Mouse (Mus musculus): Measurements from ENCODE around the gene Ank3.

Gene Ank3

DNA sequence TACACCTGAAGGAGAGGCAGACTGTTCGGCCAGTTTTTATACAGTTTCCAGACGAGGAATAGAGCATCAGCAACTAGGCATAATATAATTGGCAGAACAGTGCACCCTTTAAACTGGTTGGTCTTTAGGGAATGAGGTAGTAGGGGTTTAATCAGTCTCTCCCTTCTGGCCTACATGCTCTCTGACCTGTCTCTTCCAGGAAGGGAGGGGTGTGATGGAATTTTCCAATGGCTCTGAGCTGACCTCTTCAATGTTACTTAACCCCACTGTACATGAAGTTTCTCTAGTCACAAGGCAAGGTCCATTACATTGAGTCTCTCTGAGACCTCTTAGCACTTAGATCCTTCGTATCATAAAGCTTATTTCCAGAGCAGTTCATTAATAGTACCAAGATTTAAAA, 272.9 kb downstream of the Ank3 start:
- H3K36me3 ChIP-seq (ENCODE audit: control insufficient read depth, insufficient read depth, low read length, poor library complexity, severe bottlenecking), result no peaks in the 10 kb centered on the region
- no peak for DNase-seq (ENCODE audit: low read depth, low spot score)
- H3K27me3 ChIP-seq (ENCODE audit: control insufficient read depth, insufficient read depth, low read length, poor library complexity, severe bottlenecking), result no peaks in the 10 kb centered on the region

DNA sequence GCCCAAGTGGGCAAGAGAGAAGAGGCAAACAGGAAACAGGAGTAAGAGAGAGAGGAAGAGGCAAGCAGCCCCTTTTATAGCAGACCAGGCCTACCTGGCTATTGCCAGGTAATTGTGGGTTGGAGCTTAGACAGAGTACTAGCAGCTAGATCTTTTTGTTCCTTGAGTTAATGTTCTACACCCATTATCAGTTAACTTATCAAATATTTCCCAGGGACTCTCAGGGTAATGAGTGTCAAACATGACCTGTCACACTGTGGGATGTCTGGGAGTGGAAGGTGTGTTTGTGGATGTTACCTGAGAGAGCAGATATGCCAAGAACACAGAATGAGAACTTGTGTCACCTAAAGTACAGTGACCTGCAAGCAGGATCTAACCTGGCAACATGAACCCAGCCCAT, 274.0 kb downstream of the Ank3 start:
- Histone ChIP-seq H3K27me3 (ENCODE audit: control insufficient read depth, insufficient read depth, low read length, poor library complexity, severe bottlenecking) (no peaks in the 10 kb centered on the region), H3K36me3 (ENCODE audit: control insufficient read depth, insufficient read depth, low read length, poor library complexity, severe bottlenecking) (no peaks in the 10 kb centered on the region)
- DNase-seq (ENCODE audit: low read depth, low spot score), result no peak

DNA sequence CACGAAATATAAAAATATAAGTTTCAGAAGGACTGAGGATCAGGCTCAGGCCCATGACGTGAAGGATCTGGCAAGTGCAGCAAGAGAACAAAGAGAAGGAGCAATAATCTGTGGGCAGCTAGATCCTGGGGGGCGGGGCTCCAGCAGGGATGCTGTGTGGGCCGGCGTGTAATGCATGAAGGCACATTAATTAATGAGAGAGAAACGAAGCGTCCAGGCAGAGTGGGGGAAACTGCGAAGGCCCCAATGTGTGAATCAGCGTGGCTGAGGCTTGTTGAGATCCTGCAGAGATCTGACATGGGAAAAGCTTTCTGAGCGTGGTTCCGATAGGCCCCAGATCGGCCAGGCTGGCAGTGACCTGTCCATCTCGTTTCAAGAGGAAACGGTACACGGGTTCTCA, 279.7 kb downstream of the Ank3 start:
- Histone ChIP-seq H3K36me3 (ENCODE audit: control insufficient read depth, insufficient read depth, low read length, poor library complexity, severe bottlenecking) (no peaks in the 10 kb centered on the region), H3K27me3 (ENCODE audit: control insufficient read depth, insufficient read depth, low read length, poor library complexity, severe bottlenecking) (no peaks in the 10 kb centered on the region)
- no peak for DNase-seq (ENCODE audit: low read depth, low spot score)

DNA sequence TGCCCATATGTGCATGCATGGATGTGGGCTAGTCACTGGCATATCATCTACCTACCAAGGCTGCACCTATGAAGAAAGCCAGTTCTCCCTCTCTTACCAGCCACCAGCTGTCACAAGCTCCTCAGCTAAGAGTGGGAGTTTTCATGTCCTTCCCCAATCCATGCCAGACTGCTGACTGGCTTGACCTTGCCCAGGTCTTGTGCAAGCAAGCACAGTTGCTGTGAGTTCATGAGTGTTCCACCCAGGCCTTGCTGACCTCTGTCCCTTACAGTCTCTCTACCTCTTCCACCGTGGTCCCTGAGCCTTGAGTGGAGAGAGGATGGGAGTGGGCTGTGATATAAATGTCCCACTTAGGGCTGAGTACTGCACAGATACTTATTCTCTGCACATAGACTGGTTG, 287.8 kb downstream of the Ank3 start:
- Histone ChIP-seq H3K27me3 (ENCODE audit: control insufficient read depth, insufficient read depth, low read length, poor library complexity, severe bottlenecking) (no peaks in the 10 kb centered on the region), H3K36me3 (ENCODE audit: control insufficient read depth, insufficient read depth, low read length, poor library complexity, severe bottlenecking) (no peaks in the 10 kb centered on the region)
- no peak for DNase-seq (ENCODE audit: low read depth, low spot score)

DNA sequence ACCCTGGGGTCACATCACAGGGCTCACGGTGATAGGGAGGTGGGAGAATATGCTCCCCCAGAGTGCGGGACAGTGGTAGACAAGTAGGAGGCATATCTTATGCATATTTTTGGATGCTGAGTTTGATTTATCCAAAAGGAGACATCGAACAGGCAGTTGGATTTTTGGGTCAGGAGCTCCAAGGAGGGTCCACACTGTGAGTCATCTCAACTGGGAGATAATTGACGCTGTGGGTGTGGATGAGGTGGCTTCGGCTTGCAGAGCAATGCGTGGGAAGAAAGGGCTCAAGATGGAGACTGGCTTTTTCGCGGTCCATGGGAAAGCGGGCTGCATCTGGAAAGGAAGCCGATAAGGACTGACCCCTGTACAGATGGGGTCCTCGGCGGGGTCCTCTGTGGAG, 290.5 kb downstream of the Ank3 start:
- no peaks in the 10 kb centered on the region for H3K27me3 ChIP-seq (ENCODE audit: control insufficient read depth, insufficient read depth, low read length, poor library complexity, severe bottlenecking)
- no peak for DNase-seq (ENCODE audit: low read depth, low spot score)
- no peaks in the 10 kb centered on the region for H3K36me3 ChIP-seq (ENCODE audit: control insufficient read depth, insufficient read depth, low read length, poor library complexity, severe bottlenecking)

DNA sequence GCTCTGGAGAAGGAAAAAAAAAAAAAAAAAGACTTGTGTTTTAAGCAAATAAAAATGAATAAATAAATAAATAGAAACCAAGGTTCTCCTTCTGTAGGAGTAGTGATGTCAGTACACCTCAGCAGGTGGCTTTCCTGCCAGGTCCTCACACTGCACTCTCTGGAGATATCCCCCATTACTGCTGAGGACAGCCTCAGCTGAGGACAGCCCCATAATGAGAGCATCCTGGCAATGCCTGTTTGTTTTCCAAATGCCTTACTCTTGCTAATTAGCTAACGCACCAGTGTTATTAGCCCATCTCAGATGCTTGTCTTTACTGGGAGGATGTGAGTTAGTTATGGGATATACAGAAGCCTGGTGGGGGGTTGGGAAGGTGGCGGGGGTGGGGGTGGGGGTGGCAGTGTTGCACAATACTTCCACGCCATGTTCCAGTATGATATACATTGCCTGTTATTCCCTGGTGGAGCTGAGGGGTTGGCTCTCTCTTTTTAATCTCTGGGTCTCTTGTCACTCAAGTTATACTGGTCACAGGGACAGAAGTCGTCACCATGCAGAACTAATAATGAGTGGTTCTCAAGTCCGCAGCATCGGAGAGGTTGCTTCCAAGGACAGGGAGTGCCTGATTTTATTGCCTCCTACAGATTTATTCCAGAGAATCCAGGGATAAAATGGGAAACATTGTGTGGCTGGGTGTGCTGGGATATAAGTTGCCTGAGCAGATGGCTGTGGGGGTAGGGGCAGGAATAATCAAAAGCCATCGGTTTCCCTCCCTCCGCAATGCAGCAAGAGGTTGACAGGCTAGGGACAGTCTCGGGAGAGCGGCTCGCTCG, 291.8 kb downstream of the Ank3 start:
- no peak for DNase-seq (ENCODE audit: low read depth, low spot score)
- Histone ChIP-seq H3K36me3 (ENCODE audit: control insufficient read depth, insufficient read depth, low read length, poor library complexity, severe bottlenecking) (no peaks in the 10 kb centered on the region), H3K27me3 (ENCODE audit: control insufficient read depth, insufficient read depth, low read length, poor library complexity, severe bottlenecking) (no peaks in the 10 kb centered on the region)

DNA sequence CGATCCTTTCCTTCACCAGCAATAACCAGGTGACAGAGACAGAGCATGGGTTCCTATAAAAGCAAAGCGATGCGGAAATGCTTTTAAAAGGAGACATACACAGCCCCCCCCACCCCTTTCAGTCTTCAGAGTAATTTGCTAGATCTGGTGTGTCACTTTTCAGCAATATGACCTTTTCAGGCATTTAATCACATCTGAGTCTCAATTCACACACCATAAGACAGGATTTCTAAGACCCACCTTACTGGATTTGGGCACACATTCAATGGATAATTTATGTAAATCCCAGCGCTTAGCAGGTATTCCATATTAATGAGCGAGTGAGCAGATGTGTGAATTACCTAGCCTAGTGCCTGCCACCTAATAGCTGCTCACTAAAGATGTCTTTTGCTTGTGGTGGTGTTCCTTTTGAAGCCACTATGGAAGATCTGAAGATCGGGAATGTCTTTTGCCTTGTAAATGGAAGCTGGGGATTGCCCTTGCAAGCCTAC, 292.4 kb downstream of the Ank3 start:
- Histone ChIP-seq H3K27me3 (ENCODE audit: control insufficient read depth, insufficient read depth, low read length, poor library complexity, severe bottlenecking) (no peaks in the 10 kb centered on the region), H3K36me3 (ENCODE audit: control insufficient read depth, insufficient read depth, low read length, poor library complexity, severe bottlenecking) (no peaks in the 10 kb centered on the region)
- no peak for DNase-seq (ENCODE audit: low read depth, low spot score)

DNA sequence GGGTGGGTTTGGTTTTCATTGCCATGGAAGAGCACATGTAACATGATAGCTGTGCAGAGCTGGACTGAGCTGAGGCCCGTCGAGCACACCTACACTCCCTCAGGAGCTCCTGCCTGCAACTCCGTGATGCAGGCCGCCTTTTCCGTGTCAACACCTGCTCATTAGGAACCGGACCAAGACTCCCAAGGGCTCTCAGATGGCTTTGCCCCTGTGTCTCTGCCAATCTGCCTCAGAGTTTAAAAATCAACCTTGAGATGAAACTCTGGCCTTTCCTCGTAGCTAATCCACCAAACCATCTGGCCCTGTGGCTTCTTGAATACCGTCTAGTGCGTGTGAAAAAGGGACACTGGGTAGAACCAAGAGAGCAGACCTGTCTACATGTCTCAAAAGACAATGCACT, 297.4 kb downstream of the Ank3 start:
- Histone ChIP-seq H3K36me3 (ENCODE audit: control insufficient read depth, insufficient read depth, low read length, poor library complexity, severe bottlenecking) (no peaks in the 10 kb centered on the region), H3K27me3 (ENCODE audit: control insufficient read depth, insufficient read depth, low read length, poor library complexity, severe bottlenecking) (no peaks in the 10 kb centered on the region)
- no peak for DNase-seq (ENCODE audit: low read depth, low spot score)

DNA sequence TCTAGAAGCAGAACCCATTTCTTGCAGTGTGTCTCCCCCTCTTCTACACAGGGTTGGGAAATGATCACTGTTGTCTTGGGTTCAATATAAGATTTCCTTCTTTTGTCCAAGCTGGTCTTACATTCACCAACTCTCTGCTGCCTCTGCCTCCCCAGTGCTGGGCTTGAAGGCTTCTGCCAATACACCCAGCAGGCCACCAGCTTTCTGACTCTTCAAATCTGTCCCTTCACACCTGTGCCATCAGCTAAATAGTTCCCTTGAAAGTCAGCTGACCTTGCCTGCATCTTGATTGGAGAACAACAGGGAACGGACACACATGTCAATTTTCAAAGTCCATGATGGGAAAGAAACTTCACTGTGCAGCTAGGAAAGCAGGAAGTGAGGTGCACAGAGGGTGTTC, 300.1 kb downstream of the Ank3 start:
- no peaks in the 10 kb centered on the region for H3K27me3 ChIP-seq (ENCODE audit: control insufficient read depth, insufficient read depth, low read length, poor library complexity, severe bottlenecking)
- DNase-seq (ENCODE audit: low read depth, low spot score), result no peak
- no peaks in the 10 kb centered on the region for H3K36me3 ChIP-seq (ENCODE audit: control insufficient read depth, insufficient read depth, low read length, poor library complexity, severe bottlenecking)

DNA sequence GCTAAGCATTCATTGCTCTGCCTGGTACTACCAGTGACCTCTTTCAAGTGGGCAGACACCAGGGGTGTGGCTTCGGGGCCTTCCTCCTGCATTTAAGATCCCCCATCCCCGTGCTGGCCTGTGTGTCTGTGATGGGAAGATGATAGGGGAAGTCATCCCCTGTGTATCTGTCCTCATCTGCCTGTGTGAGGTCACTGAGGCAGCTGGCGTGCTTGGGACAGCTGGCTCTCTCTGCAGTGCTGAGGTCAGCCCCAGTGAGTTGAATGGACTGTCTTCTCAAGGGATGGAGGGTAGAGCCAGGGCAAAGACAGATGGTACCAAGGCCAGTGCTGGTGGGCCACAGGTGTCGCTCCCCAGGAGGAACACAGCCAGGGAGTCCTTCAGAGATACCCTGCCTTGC, 302.7 kb downstream of the Ank3 start:
- DNase-seq (ENCODE audit: low read depth, low spot score), result no peak
- H3K27me3 ChIP-seq (ENCODE audit: control insufficient read depth, insufficient read depth, low read length, poor library complexity, severe bottlenecking), result no peaks in the 10 kb centered on the region
- no peaks in the 10 kb centered on the region for H3K36me3 ChIP-seq (ENCODE audit: control insufficient read depth, insufficient read depth, low read length, poor library complexity, severe bottlenecking)

DNA sequence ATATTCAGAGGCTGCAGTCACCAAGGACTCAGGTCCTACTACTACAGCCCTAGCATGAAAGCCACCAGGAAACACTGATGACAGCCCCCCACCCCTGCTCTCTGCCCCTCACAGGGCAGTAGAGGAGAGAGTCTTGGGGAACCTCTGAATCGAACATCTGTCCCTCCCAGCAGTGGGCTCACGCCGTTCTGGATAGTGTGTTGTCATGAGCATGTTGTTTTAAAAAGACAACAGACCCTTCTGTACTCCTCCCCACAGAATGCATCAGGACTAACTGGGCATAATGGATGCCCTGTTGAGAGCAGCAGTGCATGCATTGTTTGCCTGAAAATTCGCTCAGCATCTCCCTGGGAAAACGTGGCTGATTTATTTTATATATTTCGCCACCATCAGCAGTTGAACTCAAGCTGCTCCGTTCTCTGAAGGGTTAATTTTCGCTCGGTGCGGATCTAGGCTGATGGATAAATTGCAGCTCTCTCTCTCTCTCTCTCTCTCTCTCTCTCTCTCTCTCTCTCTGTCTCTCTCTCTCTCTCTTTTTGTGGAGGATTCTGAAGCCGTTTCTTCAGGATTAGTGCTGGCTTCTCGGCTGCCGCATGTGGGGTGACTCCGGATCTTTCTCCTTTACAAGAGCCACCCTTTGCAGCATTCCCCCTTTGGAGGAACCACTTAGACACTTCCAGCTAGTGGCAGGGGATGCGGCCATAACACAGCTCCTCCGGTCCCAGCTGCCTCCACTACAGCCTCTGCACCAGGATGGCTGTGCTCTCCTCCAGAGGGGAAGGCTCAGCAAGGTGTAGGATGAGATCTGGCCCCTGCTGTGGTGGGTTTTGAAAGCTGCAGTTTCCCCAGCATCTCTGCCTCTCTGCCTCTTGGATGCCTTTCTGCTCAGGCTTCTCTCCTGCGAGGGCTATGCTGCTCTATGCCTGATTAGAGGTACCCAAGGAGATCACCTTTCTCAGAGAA, 307.5 kb downstream of the Ank3 start:
- Histone ChIP-seq H3K36me3 (ENCODE audit: control insufficient read depth, insufficient read depth, low read length, poor library complexity, severe bottlenecking) (no peaks in the 10 kb centered on the region), H3K27me3 (ENCODE audit: control insufficient read depth, insufficient read depth, low read length, poor library complexity, severe bottlenecking) (no peaks in the 10 kb centered on the region)
- no peak for DNase-seq (ENCODE audit: low read depth, low spot score)

DNA sequence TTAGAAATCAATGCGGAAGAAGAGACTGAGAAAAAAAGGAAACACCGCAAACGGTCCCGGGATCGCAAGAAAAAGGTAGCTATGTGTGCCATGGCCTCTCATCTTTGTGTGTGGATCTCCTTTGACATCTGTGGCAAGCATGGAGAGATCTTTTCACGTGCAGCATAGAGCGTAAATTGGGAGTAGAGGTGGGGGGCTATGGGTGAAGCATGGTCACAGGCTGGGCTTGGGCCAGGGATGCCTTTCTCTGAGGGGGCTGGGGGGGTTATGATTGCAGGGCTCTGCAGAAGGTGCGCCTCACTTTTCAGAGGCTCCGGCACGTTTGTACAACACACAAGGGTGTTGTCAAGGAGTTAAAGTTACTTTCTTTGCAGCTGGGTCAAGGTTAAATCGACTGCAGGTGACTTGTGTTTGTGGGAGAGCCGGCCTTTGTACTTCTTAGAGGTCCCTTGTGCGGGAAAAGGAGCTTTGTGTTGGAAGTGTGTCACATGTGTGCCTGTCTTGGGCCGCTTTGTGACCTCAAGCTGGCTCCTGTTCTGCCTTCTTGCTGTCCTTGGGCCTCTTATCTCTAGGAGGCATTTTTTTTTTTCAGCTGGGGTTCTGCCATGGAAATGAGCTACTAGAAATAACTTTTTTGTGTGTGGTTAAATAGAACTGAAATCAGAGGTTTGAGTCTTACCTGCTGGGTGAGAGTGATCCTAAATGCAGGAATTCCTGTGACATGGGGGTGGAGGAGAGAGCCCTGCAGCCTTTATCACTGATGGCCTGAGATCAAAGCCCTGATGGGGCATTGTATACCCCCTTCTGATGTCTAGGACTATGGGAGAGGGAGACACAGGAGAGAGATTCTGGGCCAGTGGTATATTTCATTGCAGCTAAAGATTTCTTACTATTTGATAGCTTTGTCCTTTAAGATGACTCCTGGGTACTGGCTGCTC, 308.5 kb downstream of the Ank3 start:
- DNase-seq (ENCODE audit: low read depth, low spot score), result no peak
- no peaks in the 10 kb centered on the region for H3K27me3 ChIP-seq (ENCODE audit: control insufficient read depth, insufficient read depth, low read length, poor library complexity, severe bottlenecking)
- no peaks in the 10 kb centered on the region for H3K36me3 ChIP-seq (ENCODE audit: control insufficient read depth, insufficient read depth, low read length, poor library complexity, severe bottlenecking)

DNA sequence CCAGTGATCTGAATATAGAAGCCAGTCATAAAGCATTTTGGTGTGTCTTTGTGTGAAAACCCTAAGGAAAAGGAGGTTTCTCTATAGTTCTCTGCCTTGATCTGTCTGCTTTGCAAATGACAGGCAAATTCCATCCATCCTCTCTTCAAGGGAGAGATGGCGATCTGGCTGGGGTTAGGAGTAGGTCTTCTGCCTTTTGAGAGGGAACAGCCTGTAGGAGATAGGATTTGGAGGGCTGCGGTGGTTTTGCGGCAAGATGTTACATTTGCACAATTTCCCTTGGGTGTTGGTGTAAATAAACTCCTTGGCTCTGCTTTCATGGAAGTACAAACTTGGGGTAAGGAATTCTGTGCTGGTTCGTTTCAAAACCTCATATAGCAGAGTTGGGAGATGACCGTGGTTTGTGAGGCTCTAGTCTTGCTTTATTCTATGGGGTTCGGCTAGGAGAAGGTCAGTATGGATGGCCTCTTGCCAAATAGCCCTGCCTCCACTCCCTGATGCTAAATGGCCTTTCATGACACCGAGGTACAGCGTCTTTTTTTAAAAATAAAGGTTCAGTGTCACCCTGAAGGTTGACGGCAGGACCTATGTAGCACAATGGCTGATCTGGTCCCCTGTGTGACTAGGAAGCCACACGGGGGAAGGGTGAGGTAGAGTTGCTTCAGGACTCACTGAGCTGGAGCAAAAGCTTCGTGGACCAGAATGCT, 309.4 kb downstream of the Ank3 start:
- no peaks in the 10 kb centered on the region for H3K36me3 ChIP-seq (ENCODE audit: control insufficient read depth, insufficient read depth, low read length, poor library complexity, severe bottlenecking)
- no peak for DNase-seq (ENCODE audit: low read depth, low spot score)

DNA sequence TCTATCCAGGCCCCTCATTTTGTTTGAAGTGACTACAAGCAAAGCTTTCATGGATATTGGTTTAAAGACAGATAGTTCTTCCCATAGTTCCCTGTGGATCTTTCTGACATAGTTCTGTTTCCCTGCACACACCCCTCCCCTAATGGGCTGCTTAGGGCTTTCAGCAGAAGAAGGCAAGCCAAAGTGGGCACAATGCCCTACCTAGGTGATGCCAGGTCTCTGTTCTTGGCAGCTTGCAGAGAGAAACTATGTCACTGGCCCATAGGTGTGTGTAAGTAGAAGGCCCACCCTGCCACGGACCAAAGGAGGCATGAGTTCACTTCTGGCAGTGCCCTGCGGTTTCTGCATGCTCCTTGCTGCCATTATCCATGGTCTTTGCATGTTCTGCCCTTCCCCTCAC, 311.1 kb downstream of the Ank3 start:
- DNase-seq (ENCODE audit: low read depth, low spot score), result no peak
- Histone ChIP-seq H3K27me3 (ENCODE audit: control insufficient read depth, insufficient read depth, low read length, poor library complexity, severe bottlenecking) (no peaks in the 10 kb centered on the region), H3K36me3 (ENCODE audit: control insufficient read depth, insufficient read depth, low read length, poor library complexity, severe bottlenecking) (no peaks in the 10 kb centered on the region)

More for the DNA sequence above, 309.4 kb downstream of the Ank3 start:
- H3K27me3 ChIP-seq (ENCODE audit: control insufficient read depth, insufficient read depth, low read length, poor library complexity, severe bottlenecking), result no peaks in the 10 kb centered on the region

Measured in splenic B cell, adult 2 months (primary cell).